Mouse (Mus musculus) liver, embryonic 12.5 days (tissue): ENCODE measurements around the gene Jpt1. TPM values are rescaled to one million over a fixed set of nuclear protein-coding genes. Genes with fewer than 3 reads are reported as not detected.
A peak's percentile ranks its signal among the peaks of the same experiment; 100 is the strongest.
"Not testable (repeated sequence)": the region's sequence is repeated elsewhere in the genome, so short reads cannot be mapped to it uniquely, and the experiment has no call there.

Experiments used
- ATAC-seq: fragments of 200-750 bp; cut with Nextera tagmentation; 2 replicates; pipeline ENCODE4 v1.8.0; 2017; ENCODE audit warnings: moderate number of reproducible peaks, mild to moderate bottlenecking, moderate library complexity
- H3K27ac ChIP-seq: fragments of 300-500 bp; sonication (generic); 2 replicates; pipeline ENCODE4 v1.5.1; 2016; ENCODE audit warnings: mild to moderate bottlenecking
- H3K27me3 ChIP-seq: fragments of 300-500 bp; sonication (generic); replicated peaks from 2 replicates; pipeline ENCODE4 v1.6.1; 2016; ENCODE audit warnings: mild to moderate bottlenecking, moderate library complexity
- H3K36me3 ChIP-seq: fragments of 300-500 bp; sonication (generic); 2 replicates; pipeline ENCODE4 v1.6.1; 2016; ENCODE audit warnings: mild to moderate bottlenecking, moderate library complexity
- H3K4me1 ChIP-seq: fragments of 300-500 bp; sonication (generic); 2 replicates; pipeline ENCODE4 v1.6.1; 2016
- H3K4me2 ChIP-seq: fragments of 300-500 bp; sonication (generic); 2 replicates; pipeline ENCODE4 v1.6.1; 2016; ENCODE audit warnings: mild to moderate bottlenecking, moderate library complexity
- H3K4me3 ChIP-seq: fragments of 300-500 bp; sonication (generic); 2 replicates; pipeline ENCODE4 v1.5.1; 2016; ENCODE audit warnings: mild to moderate bottlenecking, moderate library complexity
- H3K9ac ChIP-seq: fragments of 300-500 bp; sonication (generic); 2 replicates; pipeline ENCODE4 v1.6.1; 2016; ENCODE audit warnings: mild to moderate bottlenecking, moderate library complexity
- H3K9me3 ChIP-seq: fragments of 300-500 bp; sonication (generic); replicated peaks from 2 replicates; pipeline ENCODE4 v1.6.1; 2016; ENCODE audit warnings: mild to moderate bottlenecking, moderate library complexity
- whole genome bisulfite sequencing: fragments of 180-500 bp; shearing (Covaris S2); methylation state at CpG from one replicate; pipeline ENCODE4 v1.1.7; 2016; ENCODE audit not compliant: insufficient replicate concordance; 5-methylcytosine and 5-hydroxymethylcytosine counted together
- polyA plus RNA-seq: library from polyadenylated mRNA; unstranded; fragments of >200 nt; fragmentation: Nextera tagmentation; extraction: Ambion mirVana; gene quantifications from 2 replicates; pipeline ENCODE4 v1.2.1, GENCODE M21; 2016

The Jpt1 gene
- polyA plus RNA-seq, 1 experiment from 2014 or later, result 318 TPM

DNA sequence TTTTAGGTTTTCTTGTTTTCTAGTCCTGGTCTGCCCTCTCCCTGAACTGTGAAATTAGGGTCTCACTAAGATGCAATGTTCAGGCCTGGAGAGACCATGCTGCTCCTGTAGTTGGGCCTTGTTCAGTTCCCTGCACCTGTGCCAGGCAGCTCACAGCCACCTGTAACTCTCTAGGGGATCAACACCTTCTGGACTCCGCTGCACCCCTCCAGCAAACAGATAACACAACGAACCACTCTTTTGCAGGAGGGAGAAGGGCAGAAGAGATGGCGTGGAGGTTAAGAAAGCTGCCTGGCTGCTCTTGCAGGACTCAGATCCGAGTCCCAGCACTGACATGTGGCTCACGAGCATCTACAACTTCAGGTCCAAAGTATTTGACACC lies 3.7 kb downstream of the Jpt1 start:
- no peak for ATAC-seq
- WGBS, result 21% methylated on average over 5 of the region's 5 CpGs
- Histone ChIP-seq H3K4me3 (peak overlapping the region; percentile 88), H3K27me3 (no peaks in the 10 kb centered on the region), H3K9me3 (no peaks in the 10 kb centered on the region), H3K9ac (peak overlapping the region; percentile 76), H3K27ac (peak overlapping the region; percentile 93), H3K4me1 (peaks cover 86% of the 10 kb centered on the region), H3K36me3 (peaks cover 11% of the 10 kb centered on the region), H3K4me2 (peak overlapping the region; percentile 91)

DNA sequence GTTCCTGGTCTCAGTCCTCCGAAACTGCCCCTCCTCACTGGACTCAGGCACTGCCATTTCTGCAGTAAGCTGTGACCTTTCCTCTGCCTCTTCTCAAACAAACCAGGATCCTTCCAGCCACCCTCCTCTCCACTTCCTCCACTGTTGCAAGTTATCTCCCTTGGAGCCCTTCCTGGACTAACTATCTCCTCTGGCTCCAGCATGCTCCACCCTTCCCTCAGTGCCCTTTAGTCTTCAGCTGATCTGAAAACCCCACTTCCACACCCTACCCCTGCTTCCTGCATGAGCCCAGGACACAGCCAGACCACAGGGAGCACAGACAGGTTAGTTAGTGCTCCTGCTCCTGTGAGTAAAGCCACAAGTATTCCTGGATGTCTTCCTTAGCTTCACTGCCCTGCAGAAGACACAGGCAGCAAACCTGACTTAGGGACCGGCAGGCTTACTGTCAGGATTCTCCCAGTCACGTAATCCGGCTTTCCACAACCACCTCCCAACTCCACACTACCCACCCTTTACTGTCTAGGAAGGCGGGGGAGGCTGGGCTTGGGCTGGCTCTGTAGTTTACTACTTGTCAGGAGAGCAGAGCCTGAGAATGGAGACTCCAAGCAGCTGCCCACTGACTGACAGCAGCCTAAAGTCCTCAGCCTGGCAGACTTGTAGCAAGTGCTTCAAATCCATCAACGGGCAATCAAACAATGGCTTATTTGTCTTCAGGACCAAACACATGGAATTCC lies 4.2 kb downstream of the Jpt1 start:
- Histone ChIP-seq H3K4me3 (peak overlapping the region; percentile 88), H3K27ac (peak overlapping the region; percentile 93), H3K9ac (peak overlapping the region; percentile 76), H3K4me1 (peaks cover 88% of the 10 kb centered on the region), H3K36me3 (peaks cover 17% of the 10 kb centered on the region), H3K27me3 (no peaks in the 10 kb centered on the region), H3K9me3 (no peaks in the 10 kb centered on the region), H3K4me2 (peak overlapping the region; percentile 91)
- whole genome bisulfite sequencing, result 22% methylated on average over 6 of the region's 6 CpGs
- ATAC-seq, result peak; percentile 53

GRCm38 (mm10) chr11:115508061-115508460 lies 6.1 kb downstream of the Jpt1 start:
- peak overlapping the region; percentile 62 for H3K4me2 ChIP-seq
- 46% methylated on average over 2 of the region's 2 CpGs for WGBS
- H3K9ac ChIP-seq, result peak overlapping the region; percentile 51; the same call in 1 of the 2 replicates
- no peaks in the 10 kb centered on the region for H3K27me3 ChIP-seq
- H3K4me1 ChIP-seq, result peaks cover 85% of the 10 kb centered on the region
- H3K4me3 ChIP-seq, result no peak overlapping the region
- H3K27ac ChIP-seq, result peak overlapping the region; percentile 89
- H3K9me3 ChIP-seq, result no peaks in the 10 kb centered on the region
- peaks cover 33% of the 10 kb centered on the region for H3K36me3 ChIP-seq
- ATAC-seq, result no peak

DNA sequence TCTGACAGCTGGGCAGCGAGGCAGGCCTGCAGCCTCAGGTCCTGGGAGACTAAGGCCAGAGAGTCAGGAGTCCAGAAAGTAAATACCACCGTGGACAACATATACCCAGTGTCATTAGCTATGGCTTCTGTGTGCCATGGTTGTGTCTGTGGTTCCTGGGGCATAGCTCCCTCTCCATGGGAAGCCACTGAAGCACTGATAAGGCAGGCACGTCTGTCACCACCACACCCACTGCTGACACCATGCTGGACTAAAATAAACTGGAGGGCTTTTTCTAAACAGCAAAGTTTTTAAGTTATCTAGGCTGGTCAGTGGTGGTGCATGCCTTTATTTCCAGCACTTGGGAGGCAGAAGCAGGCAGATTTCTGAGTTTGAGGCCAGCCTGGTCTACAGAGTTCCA lies 7.6 kb downstream of the Jpt1 start:
- Histone ChIP-seq H3K9ac (peak overlapping the region; percentile 59), H3K4me2 (peak overlapping the region; percentile 62), H3K36me3 (peaks cover 47% of the 10 kb centered on the region), H3K27ac (peak overlapping the region; percentile 89), H3K4me3 (peak overlapping the region; percentile 20), H3K27me3 (no peaks in the 10 kb centered on the region), H3K9me3 (no peaks in the 10 kb centered on the region), H3K4me1 (peaks cover 70% of the 10 kb centered on the region)
- ATAC-seq, result peak; percentile 78
- 19% methylated on average over 3 of the region's 3 CpGs for WGBS

DNA sequence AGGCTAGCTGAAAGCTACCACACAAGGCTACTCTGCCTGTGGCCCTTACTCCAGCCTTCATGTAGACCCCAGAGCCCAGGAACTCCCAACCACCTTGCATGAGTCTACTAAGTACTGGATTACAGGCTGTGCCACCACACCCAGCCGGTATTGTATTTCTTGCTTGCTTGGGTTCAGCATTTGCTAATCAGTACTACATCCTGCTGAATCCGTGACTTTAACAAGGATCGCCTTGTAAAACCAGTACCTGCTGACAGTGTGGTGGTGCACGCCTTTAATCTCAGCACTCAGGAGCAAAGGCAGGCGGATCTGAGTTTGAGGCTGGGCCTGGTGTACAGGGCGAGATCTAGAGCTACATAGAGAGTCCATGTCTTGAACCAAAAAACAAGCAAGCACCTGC lies 11.6 kb downstream of the Jpt1 start:
- Histone ChIP-seq H3K4me3 (no peak overlapping the region), H3K9me3 (no peaks in the 10 kb centered on the region), H3K4me1 (peaks cover 31% of the 10 kb centered on the region), H3K27me3 (no peaks in the 10 kb centered on the region), H3K36me3 (peaks cover 76% of the 10 kb centered on the region), H3K4me2 (no peak overlapping the region), H3K9ac (no peak overlapping the region), H3K27ac (no peak overlapping the region)
- no peak for ATAC-seq
- 91% methylated on average over 6 of the region's 6 CpGs for WGBS

- H3K4me1 ChIP-seq, result peaks cover 13% of the 10 kb centered on the region
- not testable (repeated sequence) for ATAC-seq, H3K27me3 ChIP-seq, H3K27ac ChIP-seq, H3K9ac ChIP-seq, H3K4me2 ChIP-seq, H3K4me3 ChIP-seq, H3K9me3 ChIP-seq
- 77% methylated on average over 9 of the region's 9 CpGs for WGBS
- peaks cover 48% of the 10 kb centered on the region for H3K36me3 ChIP-seq
These were observed 17.6 kb downstream of the Jpt1 start for GRCm38 (mm10) chr11:115496559-115496958.

DNA sequence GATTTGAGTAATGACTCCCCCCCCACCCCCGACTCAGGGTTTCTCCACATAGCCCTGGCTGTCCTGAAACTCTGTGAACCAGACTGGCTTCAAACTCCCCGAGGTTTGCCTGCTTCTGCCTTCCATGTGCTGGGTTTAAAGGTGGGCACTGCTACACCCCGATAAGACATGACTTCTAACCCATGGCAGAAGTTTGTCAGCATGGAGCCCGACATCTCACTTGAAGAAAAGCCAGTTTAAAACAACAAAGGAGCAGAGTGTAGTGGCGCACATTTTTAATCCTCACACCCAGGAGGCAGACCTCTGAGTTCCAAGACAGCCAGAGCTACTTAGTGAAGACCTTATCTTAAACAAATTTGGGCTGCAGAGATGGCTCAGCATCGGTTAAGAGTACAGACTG lies 21.8 kb downstream of the Jpt1 start:
- peak overlapping the region; percentile 86 for H3K27ac ChIP-seq
- peaks cover 25% of the 10 kb centered on the region for H3K4me1 ChIP-seq
- no peaks in the 10 kb centered on the region for H3K9me3 ChIP-seq
- ATAC-seq, result no peak
- H3K27me3 ChIP-seq, result no peaks in the 10 kb centered on the region
- WGBS, result 21% methylated on average over 6 of the region's 6 CpGs
- peak overlapping the region; percentile 76 for H3K4me3 ChIP-seq
- H3K4me2 ChIP-seq, result peak overlapping the region; percentile 93
- H3K36me3 ChIP-seq, result peaks cover 20% of the 10 kb centered on the region
- peak overlapping the region; percentile 81 for H3K9ac ChIP-seq

GRCm38 (mm10) chr11:115491356-115492083 lies 22.7 kb downstream of the Jpt1 start, which contains the start of gene Nt5c:
Gene Nt5c, minus strand, starts transcription at chr11:115491862.
- H3K4me1 ChIP-seq, result peaks cover 25% of the 10 kb centered on the region
- H3K9ac ChIP-seq, result peak within 1 kb of the TSS; percentile 81
- ATAC-seq, result peak; percentile 93
- H3K9me3 ChIP-seq, result no peaks in the 10 kb centered on the region
- H3K27ac ChIP-seq, result peak within 1 kb of the TSS; percentile 86
- H3K4me3 ChIP-seq, result peak within 1 kb of the TSS; percentile 76
- under 1% methylated on average over 43 of the region's 43 CpGs for WGBS
- peak within 1 kb of the TSS; percentile 93 for H3K4me2 ChIP-seq
- H3K36me3 ChIP-seq, result peaks cover 14% of the 10 kb centered on the region
- H3K27me3 ChIP-seq, result no peaks in the 10 kb centered on the region

DNA sequence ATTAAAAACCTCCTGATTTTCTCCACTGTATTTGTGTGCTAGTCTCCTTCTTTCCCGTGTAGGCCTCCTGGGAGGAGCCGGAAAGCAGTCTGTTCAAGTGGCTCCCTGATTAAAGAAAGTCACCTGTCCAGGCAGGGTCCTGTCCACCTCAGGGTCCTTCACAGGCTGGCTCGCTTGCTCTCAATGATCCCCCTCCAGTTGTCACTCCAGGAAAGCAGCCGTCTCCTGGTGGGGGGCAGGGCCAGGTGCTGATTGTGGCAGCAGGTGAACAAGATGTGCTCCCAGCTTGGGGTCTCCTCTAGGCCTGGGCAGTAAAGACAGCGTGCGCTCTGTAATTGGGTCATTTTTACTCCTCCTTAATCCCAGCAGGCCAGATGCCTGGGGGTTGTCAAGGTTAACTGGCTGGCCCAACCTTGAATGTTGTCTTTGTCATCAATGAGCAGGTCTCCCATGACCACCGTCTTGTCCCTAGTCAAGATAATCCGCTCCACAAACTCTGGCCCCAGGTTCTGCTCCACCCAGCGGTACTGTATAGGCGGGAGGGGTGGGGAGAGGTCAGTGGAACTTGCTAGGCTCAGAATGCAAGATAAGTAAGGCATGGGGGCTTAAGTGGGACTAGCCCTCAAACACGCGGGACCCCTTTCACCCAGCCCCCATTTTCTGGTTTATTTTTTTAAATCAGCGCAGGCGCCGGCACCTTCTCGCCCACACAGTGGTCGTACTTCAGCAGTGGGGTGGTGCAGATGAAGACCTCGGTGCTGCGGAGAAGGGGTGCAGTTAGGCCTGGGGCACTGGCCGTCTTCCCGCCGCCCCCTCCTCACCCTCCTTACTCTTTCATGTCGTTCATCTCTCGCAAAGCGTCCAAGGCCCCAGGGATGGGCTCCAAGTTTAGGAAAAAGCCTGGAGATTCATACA lies 23.5 kb downstream of the Jpt1 start:
- Histone ChIP-seq H3K9ac (peak overlapping the region; percentile 81), H3K36me3 (peaks cover 14% of the 10 kb centered on the region), H3K27ac (peak overlapping the region; percentile 86), H3K9me3 (no peaks in the 10 kb centered on the region), H3K27me3 (no peaks in the 10 kb centered on the region), H3K4me2 (peak overlapping the region; percentile 93), H3K4me3 (peak overlapping the region; percentile 76), H3K4me1 (peaks cover 25% of the 10 kb centered on the region)
- ATAC-seq, result peak; percentile 20
- WGBS, result 24% methylated on average over 25 of the region's 25 CpGs

- ATAC-seq, result no peak
- WGBS, result 85% methylated on average over 19 of the region's 19 CpGs
- H3K27ac ChIP-seq, result no peak overlapping the region
These were observed 25.6 kb downstream of the Jpt1 start for GRCm38 (mm10) chr11:115488551-115489104.

DNA sequence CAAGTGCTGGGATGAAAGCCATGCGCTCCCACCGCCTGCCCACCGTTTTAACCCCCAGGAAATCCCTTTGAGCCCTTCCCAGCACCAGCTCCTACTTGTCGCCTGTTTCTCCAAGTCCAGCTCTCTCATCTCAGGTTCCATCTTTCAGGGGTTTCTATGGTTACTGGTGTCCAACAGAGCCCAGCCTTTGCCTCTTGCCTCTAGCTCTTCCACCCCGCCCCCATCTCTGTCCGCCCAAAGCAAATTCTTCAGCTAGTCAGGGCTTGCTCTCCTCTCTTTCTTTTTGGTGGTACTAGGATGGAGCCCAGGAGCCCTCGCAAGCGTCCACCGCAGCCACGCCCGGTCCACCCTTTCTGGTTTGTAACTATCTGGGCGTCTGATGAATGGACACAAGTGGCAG lies 29.0 kb downstream of the Jpt1 start:
- Histone ChIP-seq H3K27me3 (no peaks in the 10 kb centered on the region), H3K9me3 (no peaks in the 10 kb centered on the region), H3K9ac (no peak overlapping the region), H3K36me3 (peaks cover 18% of the 10 kb centered on the region), H3K27ac (no peak overlapping the region), H3K4me3 (no peak overlapping the region), H3K4me2 (no peak overlapping the region), H3K4me1 (peaks cover 1% of the 10 kb centered on the region; the same call in 1 of the 2 replicates)
- ATAC-seq, result no peak
- 79% methylated on average over 12 of the region's 12 CpGs for WGBS

More at GRCm38 (mm10) chr11:115488551-115489104, 25.6 kb downstream of the Jpt1 start:
- Histone ChIP-seq H3K9me3 (no peaks in the 10 kb centered on the region), H3K27me3 (no peaks in the 10 kb centered on the region), H3K4me2 (no peak overlapping the region), H3K4me3 (no peak overlapping the region), H3K4me1 (peaks cover 25% of the 10 kb centered on the region), H3K9ac (no peak overlapping the region), H3K36me3 (peaks cover 14% of the 10 kb centered on the region)
